9 mouse cellular contexts compared by ENCODE assay signal in the genomic region with DNA sequence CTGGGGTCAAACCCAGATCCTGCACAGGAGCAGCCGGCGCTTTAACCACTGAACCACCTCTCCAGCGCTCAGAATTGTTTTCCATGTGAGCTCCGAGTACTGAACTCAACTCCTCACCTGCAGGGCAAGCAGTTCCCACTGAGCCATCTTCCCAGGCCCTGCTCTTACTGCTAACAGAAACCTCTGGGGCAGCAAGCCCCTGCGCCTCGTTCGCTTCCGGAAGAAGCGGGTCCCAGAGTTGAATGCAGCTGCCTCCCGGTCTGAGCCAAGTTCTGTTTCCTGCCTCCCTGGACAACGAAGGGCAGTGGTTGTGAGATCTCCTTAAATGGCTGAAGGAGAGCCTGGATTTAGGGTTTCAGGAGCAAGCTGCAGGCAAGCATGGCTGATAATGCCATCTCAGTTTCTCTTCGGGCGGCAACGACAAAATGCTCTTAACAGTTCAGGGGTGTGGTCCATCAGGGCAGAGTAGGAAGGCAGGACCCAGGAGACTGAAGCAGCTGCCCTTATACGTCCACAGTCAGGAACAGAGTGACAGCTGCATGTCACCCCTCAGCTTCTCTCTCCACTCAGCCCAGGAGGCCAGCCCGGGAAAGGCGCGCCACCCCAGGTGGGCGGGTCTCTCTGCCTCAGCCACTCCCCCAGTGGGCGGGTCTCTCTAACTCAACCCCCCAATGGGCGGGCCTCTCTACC.
DNase-seq lines count a peak whose midpoint lies in the region; ATAC-seq and TF ChIP-seq lines count a peak whose summit lies in the region.
"Had no signal": no experiment of that assay in that cellular context is flagged by ENCODE, and none has a peak within 500 bp of the region (broad histone marks: within the 10 kb centered on the region; RNA-seq: fewer than 3 reads in every experiment).

No protein-coding gene starts in this region.

- H3K79me2 ChIP-seq in myocyte (ENCODE audit: control insufficient read depth, insufficient read depth): no peaks in the 10 kb centered on the region

- no peak for TF ChIP-seq POLR2A in myocyte (IDR thresholded peaks at IDR 0.05; ENCODE audit: insufficient read length, low read depth)

- no peaks in the 10 kb centered on the region for H3K9me3 ChIP-seq in hindbrain, embryonic 16.5 days (ENCODE audit: control insufficient read depth, low read length)
- no peaks in the 10 kb centered on the region for H3K9me3 ChIP-seq in liver, embryonic 12.5 days (replicated peaks)

- H3K9ac ChIP-seq in hindbrain, embryonic 16.5 days (ENCODE audit: low read depth, low read length): peak overlapping the region; percentile 48
- H3K9ac ChIP-seq in liver, embryonic 12.5 days: peak overlapping the region; percentile 71

- H3K27me3 ChIP-seq in hindbrain, embryonic 16.5 days (replicated peaks; ENCODE audit: control insufficient read depth, insufficient read depth, low read length): no peaks in the 10 kb centered on the region
- H3K27me3 ChIP-seq in liver, embryonic 12.5 days (replicated peaks): no peaks in the 10 kb centered on the region; the same call in 1 of the 2 replicates
- H3K27me3 ChIP-seq in myocyte (ENCODE audit: control insufficient read depth, insufficient read depth, insufficient read length): no peaks in the 10 kb centered on the region
- H3K27me3 ChIP-seq: Patski had no signal

- no peak; the same call in 1 of the 2 replicates for ATAC-seq in hindbrain, embryonic 16.5 days
- ATAC-seq in liver, embryonic 12.5 days: peak; percentile 96
- ATAC-seq: Patski had no signal

- H3K4me2 ChIP-seq in hindbrain, embryonic 16.5 days (ENCODE audit: low read length): peak overlapping the region; percentile 68
- H3K4me2 ChIP-seq in liver, embryonic 12.5 days: peak overlapping the region; percentile 78
- H3K4me2 ChIP-seq in myocyte (ENCODE audit: low read depth): peak overlapping the region; percentile 70

- no peaks in the 10 kb centered on the region for H3K36me3 ChIP-seq in hindbrain, embryonic 16.5 days (ENCODE audit: control insufficient read depth, insufficient read depth, low read length)
- no peaks in the 10 kb centered on the region for H3K36me3 ChIP-seq in liver, embryonic 12.5 days
- no peaks in the 10 kb centered on the region for H3K36me3 ChIP-seq in myocyte (ENCODE audit: control insufficient read depth, insufficient read depth)

- H3K4me3 ChIP-seq in brown adipose tissue, adult 24 weeks (ENCODE audit: insufficient read depth, low read depth, low read length): peak overlapping the region; percentile 40
- H3K4me3 ChIP-seq in hindbrain, embryonic 16.5 days (ENCODE audit: low read length): peak overlapping the region; percentile 40
- peak overlapping the region; percentile 62 for H3K4me3 ChIP-seq in liver, embryonic 12.5 days
- no peak overlapping the region for H3K4me3 ChIP-seq in myocyte

- H3ac ChIP-seq in myocyte (ENCODE audit: control insufficient read depth, insufficient read length): no peak overlapping the region

- no peaks in the 10 kb centered on the region; the same call in 1 of the 2 replicates for H3K4me1 ChIP-seq in brown adipose tissue, adult 24 weeks (ENCODE audit: control insufficient read depth, insufficient read depth, insufficient read length, low read length)
- H3K4me1 ChIP-seq in hindbrain, embryonic 16.5 days (ENCODE audit: control insufficient read depth, insufficient read depth, low read depth, low read length): peaks cover 14% of the 10 kb centered on the region; the same call in 1 of the 2 replicates
- peaks cover 25% of the 10 kb centered on the region for H3K4me1 ChIP-seq in liver, embryonic 12.5 days

- no peak overlapping the region for H3K27ac ChIP-seq in brown adipose tissue, adult 24 weeks (replicated peaks; ENCODE audit: low read depth, low read length)
- H3K27ac ChIP-seq in hindbrain, embryonic 16.5 days (ENCODE audit: low read depth, low read length): no peak overlapping the region
- 0 out of 2 replicates have a peak overlapping the region, but pooled peaks have one; percentile 40 for H3K27ac ChIP-seq in liver, embryonic 12.5 days

- 14% methylated on average over 21 of the region's 21 CpGs for WGBS in hindbrain, embryonic 16.5 days
- 5% methylated on average over 21 of the region's 21 CpGs for WGBS in liver, embryonic 12.5 days (ENCODE audit: insufficient replicate concordance)

- peak; percentile 39 to 44 for DNase-seq in frontal cortex, postnatal 10 days (ENCODE audit: low spot score in 2 of 2)
- no peak for DNase-seq in frontal cortex, postnatal 36 days (ENCODE audit: low spot score in 2 of 2)
- peak; percentile 64 for DNase-seq in gastrocnemius, postnatal 10 days
- peak; percentile 86 for DNase-seq in testis, postnatal 14 days (ENCODE audit: low spot score)

TF ChIP-seq in myocyte, 11 proteins besides CTCF, POLR2A, EP300 and RAD21:
- TF ChIP-seq MYOG (IDR thresholded peaks at IDR 0.05; ENCODE audit: control insufficient read depth in 1 of 3, insufficient read depth in 1 of 3, insufficient read length in 2 of 3, low read depth in 2 of 3) (peak in 1 of 3 experiments; percentile 86), REST (IDR thresholded peaks at IDR 0.05; ENCODE audit: insufficient read depth, insufficient read length) (no peak), CEBPB (IDR thresholded peaks at IDR 0.05; ENCODE audit: insufficient read depth, poor library complexity, severe bottlenecking) (no peak), MYOD1 (IDR thresholded peaks at IDR 0.05; ENCODE audit: control insufficient read depth in 1 of 3, insufficient read length in 2 of 3, low read depth in 2 of 3) (peak in 2 of 3 experiments; percentile 86 to 96), USF1 (IDR thresholded peaks at IDR 0.05; ENCODE audit: low read depth) (no peak), TCF12 (IDR thresholded peaks at IDR 0.05; ENCODE audit: insufficient read depth, poor library complexity, severe bottlenecking) (no peak), TCF3 (IDR thresholded peaks at IDR 0.05; ENCODE audit: insufficient read length, low read depth) (peak; percentile 30), SRF (IDR thresholded peaks at IDR 0.05; ENCODE audit: control insufficient read depth, insufficient read length, low read depth) (peak; percentile 45)

Comparison
In these comparisons a context has a peak if more than half of its experiments do, and no peak if none do; other contexts are left out.
1. DNase-seq: peak in frontal cortex, postnatal 10 days (2 of 2), gastrocnemius, postnatal 10 days (single experiment) and testis, postnatal 14 days (single experiment); none in frontal cortex, postnatal 36 days (0 of 2).
2. Peak in every context shown above with its lines, with median percentiles within 50 percentile points of each other: H3K4me2 ChIP-seq.